Mouse (Mus musculus) intestine, embryonic 15.5 days (tissue): ENCODE measurements around the gene Kcnh1. TPM values are rescaled to one million over a fixed set of nuclear protein-coding genes. Genes with fewer than 3 reads are reported as not detected.

Experiments
- ATAC-seq: fragments of 200-750 bp; cut with Nextera tagmentation; 2 replicates; pipeline ENCODE4 v1.8.0; 2017; ENCODE audit warnings: moderate TSS enrichment, moderate library complexity
- H3K27ac ChIP-seq: fragments of 300-500 bp; sonication (generic); 2 replicates; pipeline ENCODE4 v1.5.1; 2015; ENCODE audit warnings: mild to moderate bottlenecking, inconsistent platforms
- H3K27me3 ChIP-seq: fragments of 300-500 bp; sonication (generic); replicated peaks from 2 replicates; pipeline ENCODE4 v1.6.1; 2015; ENCODE audit warnings: inconsistent platforms
- H3K36me3 ChIP-seq: fragments of 300-500 bp; sonication (generic); 2 replicates; pipeline ENCODE4 v1.6.1; 2015; ENCODE audit warnings: inconsistent platforms
- H3K4me1 ChIP-seq: fragments of 300-500 bp; sonication (generic); replicated peaks from 2 replicates; pipeline ENCODE4 v1.6.1; 2015; ENCODE audit warnings: inconsistent platforms
- H3K4me2 ChIP-seq: fragments of 300-500 bp; sonication (generic); replicated peaks from 2 replicates; pipeline ENCODE4 v1.6.1; 2015; ENCODE audit warnings: mild to moderate bottlenecking, inconsistent platforms
- H3K4me3 ChIP-seq: fragments of 300-500 bp; sonication (generic); replicated peaks from 2 replicates; pipeline ENCODE4 v1.5.1; 2015; ENCODE audit warnings: inconsistent platforms
- H3K9ac ChIP-seq: fragments of 300-500 bp; sonication (generic); 2 replicates; pipeline ENCODE4 v1.6.1; 2015; ENCODE audit warnings: inconsistent platforms
- H3K9me3 ChIP-seq: fragments of 300-500 bp; sonication (generic); 2 replicates; pipeline ENCODE4 v1.6.1; 2016; ENCODE audit warnings: inconsistent platforms
- WGBS: fragments of 180-500 bp; shearing (Covaris S2); methylation state at CpG from one replicate; pipeline ENCODE4 v1.1.7; 2015; 5-methylcytosine and 5-hydroxymethylcytosine counted together
- polyA plus RNA-seq: library from polyadenylated mRNA; unstranded; fragments of >200 nt; fragmentation: Nextera tagmentation; extraction: Ambion mirVana; gene quantifications from 2 replicates; pipeline ENCODE4 v1.2.1, GENCODE M21; 2015

Kcnh1 gene
- polyA plus RNA-seq, 1 experiment from 2014 or later = 0.99 TPM

DNA sequence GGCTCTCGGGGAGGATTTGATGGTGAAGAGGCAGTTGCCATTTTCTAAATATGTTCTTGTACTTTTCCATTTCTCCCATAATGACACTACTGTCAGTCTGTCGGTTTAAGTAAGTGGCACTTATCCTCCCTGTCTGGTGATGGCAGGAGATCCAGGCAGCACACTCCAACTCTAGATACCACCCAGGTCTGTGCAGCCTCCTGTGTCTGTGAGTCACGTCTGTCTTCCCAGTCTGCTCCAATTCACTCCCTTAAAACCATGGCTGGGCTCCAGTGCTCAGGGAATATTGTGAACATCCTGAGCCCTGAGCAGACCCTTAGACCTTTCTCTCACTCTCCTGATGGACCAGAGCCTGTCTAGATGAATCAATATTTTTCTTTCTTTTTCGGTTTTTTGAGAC, 151.2 kb downstream of the Kcnh1 start:
- ATAC-seq = no peak
- Histone ChIP-seq H3K9ac (no peak overlapping the region), H3K4me3 (no peak overlapping the region), H3K36me3 (no peaks in the 10 kb centered on the region), H3K4me2 (no peak overlapping the region), H3K27ac (no peak overlapping the region), H3K27me3 (no peaks in the 10 kb centered on the region), H3K4me1 (no peaks in the 10 kb centered on the region), H3K9me3 (no peaks in the 10 kb centered on the region)
- 82% methylated on average over 4 of the region's 4 CpGs for WGBS

DNA sequence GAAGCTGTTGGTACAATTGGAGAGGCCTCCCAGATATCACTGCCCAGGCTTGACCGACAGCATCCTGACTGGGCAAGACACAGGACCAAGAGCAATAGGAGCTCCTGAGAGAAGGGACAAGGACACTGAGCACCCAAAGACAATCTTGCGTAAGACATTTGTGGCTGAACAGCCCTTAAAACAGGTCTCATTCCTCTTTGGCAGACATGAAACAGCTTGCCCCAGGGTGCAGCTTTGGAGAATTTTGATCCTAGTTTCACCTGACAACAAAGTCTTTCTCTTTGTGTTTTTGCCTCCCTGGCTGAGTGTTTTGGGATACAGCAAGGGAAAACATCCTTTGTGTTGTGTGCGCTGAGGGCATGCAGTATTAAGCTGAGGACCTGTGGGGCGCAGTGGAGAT, 153.4 kb downstream of the Kcnh1 start:
- no peaks in the 10 kb centered on the region for H3K4me1 ChIP-seq
- H3K27ac ChIP-seq = no peak overlapping the region
- 97% methylated on average over 4 of the region's 4 CpGs for WGBS
- no peak overlapping the region for H3K4me3 ChIP-seq
- ATAC-seq = no peak
- no peak overlapping the region for H3K9ac ChIP-seq
- no peaks in the 10 kb centered on the region for H3K27me3 ChIP-seq
- H3K36me3 ChIP-seq = no peaks in the 10 kb centered on the region
- H3K9me3 ChIP-seq = no peaks in the 10 kb centered on the region
- H3K4me2 ChIP-seq = no peak overlapping the region

DNA sequence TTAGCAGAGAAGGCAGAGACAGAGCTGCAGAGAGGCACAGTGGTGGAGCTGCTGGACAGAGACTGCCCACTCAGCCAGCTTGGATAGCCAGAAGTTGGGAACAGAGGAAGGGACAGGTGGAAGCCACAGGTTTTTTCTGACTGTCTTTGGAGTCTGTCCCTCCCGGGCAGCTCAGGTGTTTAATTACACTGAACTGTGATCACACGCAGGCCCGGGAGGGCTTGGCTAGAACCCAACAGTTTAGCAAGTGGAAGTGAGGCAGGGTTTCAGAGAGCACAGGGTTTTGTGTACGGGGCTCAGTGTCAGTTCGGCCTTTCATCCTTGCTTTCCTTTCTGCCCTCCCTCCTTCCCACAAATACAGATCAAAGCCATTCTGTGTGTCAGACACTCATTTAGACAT, 156.8 kb downstream of the Kcnh1 start:
- no peak overlapping the region for H3K9ac ChIP-seq
- H3K4me2 ChIP-seq = no peak overlapping the region
- no peak for ATAC-seq
- H3K9me3 ChIP-seq = no peaks in the 10 kb centered on the region
- no peaks in the 10 kb centered on the region for H3K36me3 ChIP-seq
- no peaks in the 10 kb centered on the region for H3K27me3 ChIP-seq
- 61% methylated on average over 5 of the region's 5 CpGs for WGBS
- no peak overlapping the region for H3K4me3 ChIP-seq
- no peak overlapping the region for H3K27ac ChIP-seq
- H3K4me1 ChIP-seq = no peaks in the 10 kb centered on the region

DNA sequence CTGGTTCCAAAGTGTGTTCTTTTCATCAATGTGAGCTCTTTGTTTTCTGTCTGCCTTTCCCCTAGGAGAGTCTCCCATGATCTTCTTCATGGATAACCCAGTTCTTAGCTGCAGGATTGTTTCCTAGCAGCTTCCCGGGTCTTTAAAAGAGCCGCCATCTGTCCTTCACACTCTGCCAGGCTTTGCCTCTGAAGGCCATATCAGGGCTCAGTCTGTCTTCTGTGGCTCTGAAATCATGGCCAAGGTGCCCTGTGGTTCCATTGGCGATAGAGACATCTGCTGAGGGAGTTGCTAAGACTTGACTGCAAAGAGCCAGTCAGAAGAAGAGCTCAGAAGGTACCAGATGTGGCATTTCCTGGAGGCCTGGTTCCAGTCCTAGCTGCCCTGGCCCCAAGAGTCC, 165.7 kb downstream of the Kcnh1 start:
- 83% methylated on average over 3 of the region's 3 CpGs for WGBS
- H3K4me2 ChIP-seq = no peak overlapping the region
- ATAC-seq = no peak

GRCm38 (mm10) chr1:192359212-192359611, 168.6 kb downstream of the Kcnh1 start:
- no peak overlapping the region for H3K27ac ChIP-seq
- H3K4me3 ChIP-seq = no peak overlapping the region
- H3K9ac ChIP-seq = no peak overlapping the region
- ATAC-seq = no peak
- no peaks in the 10 kb centered on the region for H3K27me3 ChIP-seq
- no peak overlapping the region for H3K4me2 ChIP-seq
- no peaks in the 10 kb centered on the region for H3K36me3 ChIP-seq
- 91% methylated on average over 2 of the region's 2 CpGs for WGBS
- no peaks in the 10 kb centered on the region for H3K4me1 ChIP-seq
- no peaks in the 10 kb centered on the region for H3K9me3 ChIP-seq

More for the DNA sequence above, 165.7 kb downstream of the Kcnh1 start:
- Histone ChIP-seq H3K9ac (no peak overlapping the region), H3K4me1 (no peaks in the 10 kb centered on the region), H3K27me3 (no peaks in the 10 kb centered on the region), H3K9me3 (no peaks in the 10 kb centered on the region), H3K4me3 (no peak overlapping the region), H3K36me3 (no peaks in the 10 kb centered on the region), H3K27ac (no peak overlapping the region)

DNA sequence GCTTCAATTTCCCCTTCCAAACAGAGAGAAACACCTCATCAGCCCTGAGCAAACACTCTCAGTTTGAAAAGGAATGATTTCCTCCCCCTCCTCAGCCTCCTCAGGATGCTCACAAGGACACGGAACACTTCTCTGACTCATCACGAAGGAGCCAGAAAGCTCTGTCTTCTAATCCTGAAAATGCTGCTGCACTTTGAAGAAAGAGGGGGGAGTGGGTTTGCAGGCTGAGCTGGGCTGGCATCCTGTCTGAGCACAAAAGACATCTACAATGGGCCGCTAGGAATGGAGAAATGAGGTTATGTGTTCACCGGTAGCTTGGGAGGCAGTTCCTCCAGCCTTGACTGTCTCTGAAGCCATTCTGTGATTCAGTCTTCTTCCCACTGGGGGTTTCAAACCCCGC, 177.8 kb downstream of the Kcnh1 start:
- no peak overlapping the region for H3K9ac ChIP-seq
- H3K9me3 ChIP-seq = no peaks in the 10 kb centered on the region
- H3K27ac ChIP-seq = no peak overlapping the region
- no peak overlapping the region for H3K4me2 ChIP-seq
- no peak for ATAC-seq
- H3K4me3 ChIP-seq = no peak overlapping the region
- H3K36me3 ChIP-seq = no peaks in the 10 kb centered on the region
- WGBS = 51% methylated on average over 5 of the region's 5 CpGs
- H3K4me1 ChIP-seq = 0 out of 2 replicates have a peak, but pooled peaks cover 3% of the 10 kb centered on the region
- H3K27me3 ChIP-seq = no peaks in the 10 kb centered on the region

DNA sequence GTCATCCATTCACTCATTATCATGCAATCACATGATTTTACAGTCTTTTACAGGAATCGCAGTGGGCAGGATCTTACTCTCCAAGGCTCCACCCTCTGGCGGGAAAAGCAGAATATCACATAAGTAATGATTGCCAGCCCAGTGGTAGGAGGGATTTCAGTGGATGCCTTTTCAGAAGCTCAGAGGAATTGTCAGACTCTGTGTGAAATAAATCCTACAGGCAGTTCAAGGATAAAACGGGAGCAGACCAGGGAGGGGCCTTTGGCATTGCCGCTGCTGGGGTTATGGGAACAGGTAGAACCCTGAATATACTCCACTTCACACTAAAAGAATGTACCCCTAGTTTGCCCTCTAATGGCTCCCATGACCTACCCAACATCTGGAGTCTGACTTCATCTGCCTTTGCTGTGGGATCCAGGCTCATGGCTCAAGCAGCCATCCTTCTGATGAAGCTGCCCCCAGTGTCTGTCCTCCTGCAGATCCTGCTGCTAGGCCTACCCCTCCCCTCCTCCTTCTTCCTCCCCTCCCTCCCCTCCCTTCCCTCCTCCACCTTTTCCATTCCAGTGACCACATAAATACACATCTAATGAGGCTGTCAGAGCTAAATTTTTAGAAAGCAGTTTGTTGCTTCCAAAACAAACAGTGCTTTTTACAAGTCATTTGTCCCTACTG, 181.5 kb downstream of the Kcnh1 start:
- ATAC-seq = no peak
- Histone ChIP-seq H3K4me2 (no peak overlapping the region), H3K4me3 (no peak overlapping the region), H3K36me3 (no peaks in the 10 kb centered on the region), H3K9ac (no peak overlapping the region), H3K9me3 (no peaks in the 10 kb centered on the region), H3K27ac (no peak overlapping the region), H3K27me3 (no peaks in the 10 kb centered on the region), H3K4me1 (0 out of 2 replicates have a peak, but pooled peaks cover 3% of the 10 kb centered on the region)
- WGBS = 70% methylated on average over 4 of the region's 4 CpGs

DNA sequence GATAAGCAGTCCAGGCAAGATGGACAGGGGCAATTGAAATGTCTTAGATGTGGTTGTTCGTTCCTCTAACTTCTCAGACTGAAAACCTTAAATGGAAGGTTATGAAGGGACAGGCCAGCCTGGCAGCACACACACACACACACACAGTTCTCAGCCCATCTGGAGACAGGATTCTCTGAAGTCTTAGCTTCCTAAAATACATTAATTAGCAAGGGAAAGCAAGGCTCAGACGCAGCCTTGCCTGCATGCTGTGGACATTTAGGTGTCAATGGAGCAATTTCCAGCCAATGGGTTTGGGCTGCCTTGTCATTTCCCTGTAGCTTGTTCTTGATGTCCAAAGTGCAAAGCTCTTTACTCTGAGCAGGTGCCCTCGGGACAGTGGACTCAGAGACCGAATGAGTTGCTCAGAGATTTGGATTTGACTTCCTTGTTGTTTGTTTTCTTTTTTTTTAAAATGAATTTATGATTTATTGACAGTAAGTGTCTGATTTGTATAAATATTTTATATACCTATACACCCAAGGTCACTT, 188.0 kb downstream of the Kcnh1 start:
- Histone ChIP-seq H3K4me3 (no peak overlapping the region), H3K36me3 (no peaks in the 10 kb centered on the region), H3K9me3 (no peaks in the 10 kb centered on the region), H3K4me1 (no peaks in the 10 kb centered on the region), H3K4me2 (no peak overlapping the region), H3K9ac (no peak overlapping the region), H3K27ac (no peak overlapping the region), H3K27me3 (no peaks in the 10 kb centered on the region)
- WGBS = 62% methylated on average over 4 of the region's 4 CpGs
- peak; percentile 83 for ATAC-seq

- ATAC-seq = no peak
- WGBS = 60% methylated on average over 5 of the region's 5 CpGs
- H3K36me3 ChIP-seq = no peaks in the 10 kb centered on the region
- H3K27ac ChIP-seq = no peak overlapping the region
- no peaks in the 10 kb centered on the region for H3K9me3 ChIP-seq
- H3K27me3 ChIP-seq = no peaks in the 10 kb centered on the region
- no peak overlapping the region for H3K4me2 ChIP-seq
- H3K4me1 ChIP-seq = no peaks in the 10 kb centered on the region
- no peak overlapping the region for H3K9ac ChIP-seq
- no peak overlapping the region for H3K4me3 ChIP-seq
These were observed 190.0 kb downstream of the Kcnh1 start for GRCm38 (mm10) chr1:192380596-192381041.

DNA sequence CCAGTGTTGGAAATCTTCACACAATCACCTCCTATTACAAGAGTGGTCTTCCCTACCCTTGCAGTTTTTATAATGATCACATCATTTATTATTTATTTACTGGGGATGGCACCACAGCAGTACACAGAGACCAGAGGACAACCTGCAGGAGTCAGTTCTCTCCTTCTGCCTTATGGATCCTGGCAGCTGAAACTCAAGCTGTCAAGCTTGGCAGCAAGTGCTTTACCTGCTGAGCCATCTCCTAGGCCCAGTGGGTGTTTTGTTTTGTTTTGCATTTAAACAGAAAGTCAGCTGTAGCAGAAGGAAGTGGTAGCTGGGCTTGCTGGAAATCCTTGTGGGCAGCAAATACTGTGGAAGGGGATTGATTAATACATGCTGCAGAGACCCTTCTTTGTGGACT, 197.1 kb downstream of the Kcnh1 start:
- no peak overlapping the region for H3K4me2 ChIP-seq
- H3K9me3 ChIP-seq = no peaks in the 10 kb centered on the region
- no peak overlapping the region for H3K4me3 ChIP-seq
- H3K4me1 ChIP-seq = 0 out of 2 replicates have a peak, but pooled peaks cover 3% of the 10 kb centered on the region
- no peak for ATAC-seq
- no peaks in the 10 kb centered on the region for H3K36me3 ChIP-seq
- H3K27me3 ChIP-seq = no peaks in the 10 kb centered on the region
- no peak overlapping the region for H3K9ac ChIP-seq
- no peak overlapping the region for H3K27ac ChIP-seq

- 67% methylated on average over 7 of the region's 7 CpGs for WGBS
- Histone ChIP-seq H3K9me3 (no peaks in the 10 kb centered on the region), H3K36me3 (no peaks in the 10 kb centered on the region), H3K4me3 (no peak overlapping the region), H3K27ac (no peak overlapping the region), H3K4me1 (peaks cover 3% of the 10 kb centered on the region; the same call in 1 of the 2 replicates), H3K27me3 (no peaks in the 10 kb centered on the region), H3K4me2 (no peak overlapping the region), H3K9ac (no peak overlapping the region)
- no peak for ATAC-seq
These were observed 200.5 kb downstream of the Kcnh1 start for GRCm38 (mm10) chr1:192391041-192391440.

DNA sequence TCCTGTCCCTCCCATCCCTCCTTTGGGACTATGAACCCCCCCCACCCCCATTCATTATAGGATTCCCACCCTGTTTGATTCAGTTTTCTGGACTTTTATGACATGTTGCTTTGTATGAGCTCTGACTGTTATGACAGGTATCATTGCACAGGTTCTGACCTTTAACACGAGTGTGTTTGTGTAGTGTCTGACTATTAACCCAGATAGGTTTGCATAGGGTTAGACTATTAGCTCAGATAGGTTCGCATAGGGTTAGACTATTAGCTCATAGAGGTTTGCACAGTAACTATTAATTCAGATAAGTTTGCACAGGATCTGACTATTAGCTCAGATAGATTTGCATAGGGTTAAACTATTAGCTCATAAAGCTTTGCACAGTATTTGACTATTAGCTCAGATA, 201.7 kb downstream of the Kcnh1 start:
- no peak overlapping the region for H3K9ac ChIP-seq
- peaks cover 3% of the 10 kb centered on the region; the same call in 1 of the 2 replicates for H3K4me1 ChIP-seq
- no peaks in the 10 kb centered on the region for H3K27me3 ChIP-seq
- H3K9me3 ChIP-seq = no peaks in the 10 kb centered on the region
- no peak overlapping the region for H3K27ac ChIP-seq
- 52% methylated on average over 2 of the region's 2 CpGs for WGBS
- peak; percentile 91 for ATAC-seq
- no peaks in the 10 kb centered on the region for H3K36me3 ChIP-seq
- H3K4me2 ChIP-seq = no peak overlapping the region
- no peak overlapping the region for H3K4me3 ChIP-seq
